Mouse (Mus musculus): Measurements from ENCODE around the gene Samt2. TPM values are rescaled to one million over a fixed set of nuclear protein-coding genes. Genes with fewer than 3 reads are reported as not detected.
"Not testable (repeated sequence)": the region's sequence is repeated elsewhere in the genome, so short reads cannot be mapped to it uniquely, and the experiment has no call there.

Gene Samt2
- polyA plus RNA-seq (2015; fragmentation: Nextera tagmentation; extraction: Ambion mirVana): not detected in 2 replicates

DNA sequence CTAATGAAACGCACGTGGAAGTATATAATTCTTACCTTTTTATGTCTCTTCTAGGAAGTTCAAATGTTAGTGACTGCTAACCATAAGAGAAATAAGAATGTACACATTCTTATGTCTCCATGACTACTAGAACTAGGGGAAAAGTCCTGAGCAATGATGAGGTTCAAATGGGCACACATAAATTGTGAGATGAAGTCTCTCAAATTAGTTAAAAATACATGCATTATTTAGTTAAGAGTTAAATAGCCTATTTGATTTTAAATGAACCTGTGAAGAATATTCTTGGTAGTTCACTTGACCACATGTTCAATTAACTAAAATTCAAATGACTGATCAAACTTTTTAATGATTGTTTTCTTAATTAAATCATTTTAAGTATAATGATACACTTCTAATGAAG lies at the start of gene Samt2:
TSS of gene Samt2 (minus strand) at position 101 of the 400 bp plus-strand sequence.
- DNase-seq; H3K9ac ChIP-seq; H3K9me3 ChIP-seq (replicated peaks); H3K27me3 ChIP-seq; H3K27ac ChIP-seq; H3K4me1 ChIP-seq (replicated peaks); ATAC-seq (ENCODE audit: low read depth); H3K4me3 ChIP-seq (replicated peaks); H3K36me3 ChIP-seq; H3K4me2 ChIP-seq: not testable (repeated sequence)
- WGBS (ENCODE audit: insufficient replicate concordance): 70% methylated on average over 2 of the region's 2 CpGs

Other genes starting within 250 kb of the Samt2 start
- gene 4930524N10Rik, start 236.0 kb downstream of the Samt2 start, polyA plus RNA-seq (2015; fragmentation: Nextera tagmentation; extraction: Ambion mirVana): not detected in 2 replicates
- gene Samt4, start 97.4 kb downstream of the Samt2 start, polyA plus RNA-seq (2015; fragmentation: Nextera tagmentation; extraction: Ambion mirVana): not detected in 2 replicates